Mouse (Mus musculus): ENCODE data around the gene Atp13a4.

Gene Atp13a4

GRCm38 (mm10) chr16:29544829-29545228 lies at the start of gene Atp13a4:
Gene Atp13a4 (minus strand): TSS chr16:29544864.
- no peak for DNase-seq (ENCODE audit: low spot score)

- no peak for DNase-seq (ENCODE audit: low spot score)
Observed at GRCm38 (mm10) chr16:29592171-29592570, 47.5 kb upstream of the Atp13a4 start.

- DNase-seq (ENCODE audit: low spot score): no peak
Observed at GRCm38 (mm10) chr16:29579787-29580176, 35.1 kb upstream of the Atp13a4 start.

GRCm38 (mm10) chr16:29579167-29579786 lies 34.6 kb upstream of the Atp13a4 start, which contains the start of gene Opa1:
Gene Opa1 (plus strand): TSS chr16:29579334.
- peak; percentile 90 for DNase-seq (ENCODE audit: low spot score)

GRCm38 (mm10) chr16:29575620-29576019 lies 31.0 kb upstream of the Atp13a4 start:
- DNase-seq (ENCODE audit: low spot score): no peak

- no peak for DNase-seq (ENCODE audit: low spot score)
Observed at GRCm38 (mm10) chr16:29574013-29574412, 29.3 kb upstream of the Atp13a4 start.

GRCm38 (mm10) chr16:29560869-29561268 lies 16.2 kb upstream of the Atp13a4 start:
- DNase-seq (ENCODE audit: low spot score): no peak

- DNase-seq (ENCODE audit: low spot score): no peak
Observed at GRCm38 (mm10) chr16:29560454-29560853, 15.8 kb upstream of the Atp13a4 start.

GRCm38 (mm10) chr16:29559667-29560066 lies 15.0 kb upstream of the Atp13a4 start:
- no peak for DNase-seq (ENCODE audit: low spot score)

GRCm38 (mm10) chr16:29541261-29541683 lies 3.4 kb downstream of the Atp13a4 start:
- no peak for DNase-seq (ENCODE audit: low spot score)

- DNase-seq (ENCODE audit: low spot score): no peak
Observed at GRCm38 (mm10) chr16:29539906-29540305, 4.8 kb downstream of the Atp13a4 start.

- DNase-seq (ENCODE audit: low spot score): no peak
Observed at GRCm38 (mm10) chr16:29536411-29537204, 8.1 kb downstream of the Atp13a4 start.

GRCm38 (mm10) chr16:29535866-29536265 lies 8.8 kb downstream of the Atp13a4 start:
- no peak for DNase-seq (ENCODE audit: low spot score)

- no peak for DNase-seq (ENCODE audit: low spot score)
Observed at GRCm38 (mm10) chr16:29533641-29534040, 11.0 kb downstream of the Atp13a4 start.

GRCm38 (mm10) chr16:29527085-29527484 lies 17.6 kb downstream of the Atp13a4 start:
- DNase-seq (ENCODE audit: low spot score): no peak

GRCm38 (mm10) chr16:29526585-29526984 lies 18.1 kb downstream of the Atp13a4 start:
- DNase-seq (ENCODE audit: low spot score): no peak

- no peak for DNase-seq (ENCODE audit: low spot score)
Observed at GRCm38 (mm10) chr16:29512495-29512894, 32.2 kb downstream of the Atp13a4 start.

GRCm38 (mm10) chr16:29510743-29511142 lies 33.9 kb downstream of the Atp13a4 start:
- DNase-seq (ENCODE audit: low spot score): no peak

GRCm38 (mm10) chr16:29509881-29510280 lies 34.8 kb downstream of the Atp13a4 start:
- DNase-seq (ENCODE audit: low spot score): no peak

GRCm38 (mm10) chr16:29504671-29505070 lies 40.0 kb downstream of the Atp13a4 start:
- no peak for DNase-seq (ENCODE audit: low spot score)

- no peak for DNase-seq (ENCODE audit: low spot score)
Observed at GRCm38 (mm10) chr16:29504198-29504597, 40.5 kb downstream of the Atp13a4 start.

- DNase-seq (ENCODE audit: low spot score): no peak
Observed at GRCm38 (mm10) chr16:29491031-29491430, 53.6 kb downstream of the Atp13a4 start.

- DNase-seq (ENCODE audit: low spot score): no peak
Observed at GRCm38 (mm10) chr16:29481439-29481838, 63.2 kb downstream of the Atp13a4 start.
